Mouse (Mus musculus) myocyte (in vitro differentiated cells): ENCODE measurements around the gene BC025920. TPM values are rescaled to one million over a fixed set of nuclear protein-coding genes. Genes with fewer than 3 reads are reported as not detected.

ENCODE experiments used
- H3K27me3 ChIP-seq: one replicate; pipeline ENCODE4 v1.6.1; 2011; ENCODE audit not compliant: control insufficient read depth, insufficient read depth, insufficient read length
- H3K36me3 ChIP-seq: one replicate; pipeline ENCODE4 v1.6.1; 2011; ENCODE audit not compliant: control insufficient read depth, insufficient read depth
- H3K4me2 ChIP-seq: one replicate; pipeline ENCODE4 v1.6.1; 2011; ENCODE audit warnings: low read depth, control low read depth
- H3K4me3 ChIP-seq: one replicate; pipeline ENCODE4 v1.5.1; 2011; ENCODE audit warnings: mild to moderate bottlenecking, control low read depth, moderate library complexity
- H3K79me2 ChIP-seq: one replicate; pipeline ENCODE4 v1.6.1; 2011; ENCODE audit not compliant: control insufficient read depth, insufficient read depth
- H3ac ChIP-seq: one replicate; pipeline ENCODE4 v1.6.1; 2011; ENCODE audit not compliant: control insufficient read depth, insufficient read length
- CEBPB ChIP-seq: IDR thresholded peaks from 2 replicates; pipeline ENCODE4 v1.6.1; 2011; ENCODE audit warnings: mild to moderate bottlenecking, moderate library complexity; ENCODE audit not compliant: poor library complexity, insufficient read depth, severe bottlenecking
- E2F4 ChIP-seq: IDR thresholded peaks from one replicate; pipeline ENCODE4 v1.6.1; 2011; ENCODE audit warnings: mild to moderate bottlenecking, control low read depth, moderate library complexity; ENCODE audit not compliant: insufficient read depth
- MAX ChIP-seq: IDR thresholded peaks from one replicate; pipeline ENCODE4 v1.6.1; 2011; ENCODE audit warnings: low read depth, mild to moderate bottlenecking, control low read depth
- MYOD1 ChIP-seq, 3 experiments: IDR thresholded peaks; one replicate each; pipeline ENCODE4 v1.6.1; 2011; ENCODE audit warnings: control low read depth in 2 of 3, low read depth in 2 of 3, mild to moderate bottlenecking in 2 of 3, moderate library complexity in 1 of 3; ENCODE audit not compliant: insufficient read length in 2 of 3, control insufficient read depth in 1 of 3
- MYOG ChIP-seq, 3 experiments: IDR thresholded peaks; one replicate each; pipeline ENCODE4 v1.6.1; 2011; ENCODE audit warnings: control low read depth in 2 of 3, low read depth in 2 of 3, mild to moderate bottlenecking in 2 of 3; ENCODE audit not compliant: insufficient read length in 2 of 3, control insufficient read depth in 1 of 3, insufficient read depth in 1 of 3
- POLR2A ChIP-seq: IDR thresholded peaks from one replicate; pipeline ENCODE4 v1.6.1; 2011; ENCODE audit warnings: low read depth, mild to moderate bottlenecking, control low read depth, moderate library complexity; ENCODE audit not compliant: insufficient read length
- POLR2AphosphoS2 ChIP-seq: IDR thresholded peaks from one replicate; pipeline ENCODE4 v1.6.1; 2011; ENCODE audit warnings: low read depth, control low read depth; ENCODE audit not compliant: insufficient read length
- REST ChIP-seq: IDR thresholded peaks from one replicate; pipeline ENCODE4 v1.6.1; 2011; ENCODE audit warnings: mild to moderate bottlenecking, control low read depth, moderate library complexity; ENCODE audit not compliant: insufficient read depth, insufficient read length
- SRF ChIP-seq: IDR thresholded peaks from one replicate; pipeline ENCODE4 v1.6.1; 2011; ENCODE audit warnings: low read depth; ENCODE audit not compliant: control insufficient read depth, insufficient read length
- TCF12 ChIP-seq: IDR thresholded peaks from one replicate; pipeline ENCODE4 v1.6.1; 2011; ENCODE audit warnings: mild to moderate bottlenecking, control low read depth; ENCODE audit not compliant: poor library complexity, insufficient read depth, severe bottlenecking
- TCF3 ChIP-seq: IDR thresholded peaks from one replicate; pipeline ENCODE4 v1.6.1; 2011; ENCODE audit warnings: low read depth, control low read depth; ENCODE audit not compliant: insufficient read length
- USF1 ChIP-seq: IDR thresholded peaks from one replicate; pipeline ENCODE4 v1.6.1; 2011; ENCODE audit warnings: low read depth, mild to moderate bottlenecking, control low read depth, moderate library complexity
- polyA plus RNA-seq: library from polyadenylated mRNA; unstranded; fragments of >200 nt; fragmentation: generic; extraction: Trizol; gene quantifications from one replicate; pipeline ENCODE4 v1.2.1, GENCODE M21; 2012; ENCODE audit warnings: missing spikeins

The BC025920 gene
- polyA plus RNA-seq, 1 experiment, result 0.78 TPM

GRCm38 (mm10) chr10:81570238-81570800, 35.8 kb upstream of the BC025920 start:
- TF ChIP-seq TCF12 (no peak), E2F4 (no peak), USF1 (no peak), POLR2A (no peak), MYOG (IDR thresholded peaks at IDR 0.05; ENCODE audit: control insufficient read depth in 1 of 3, insufficient read depth in 1 of 3, insufficient read length in 2 of 3, low read depth in 2 of 3) (no peak)
- Histone ChIP-seq H3K27me3 (no peaks in the 10 kb centered on the region), H3K4me2 (peak overlapping the region; percentile 100), H3ac (no peak overlapping the region), H3K79me2 (no peaks in the 10 kb centered on the region), H3K4me3 (peak overlapping the region; percentile 32), H3K36me3 (peaks cover 3% of the 10 kb centered on the region)

- TF ChIP-seq SRF (no peak), MYOG (IDR thresholded peaks at IDR 0.05; ENCODE audit: control insufficient read depth in 1 of 3, insufficient read depth in 1 of 3, insufficient read length in 2 of 3, low read depth in 2 of 3) (peak in 2 of 3 experiments; percentile 15 to 72), TCF3 (peak; percentile 92), TCF12 (no peak), E2F4 (no peak), POLR2AphosphoS2 (peak; percentile 43), MYOD1 (IDR thresholded peaks at IDR 0.05; ENCODE audit: control insufficient read depth in 1 of 3, insufficient read length in 2 of 3, low read depth in 2 of 3) (peak; percentile 51 to 97 (median 94)), POLR2A (peak; percentile 52)
- H3K36me3 ChIP-seq, result peaks cover 3% of the 10 kb centered on the region
Observed at GRCm38 (mm10) chr10:81570831-81571500, 35.1 kb upstream of the BC025920 start.

GRCm38 (mm10) chr10:81571501-81571876, 34.6 kb upstream of the BC025920 start:
- no peaks in the 10 kb centered on the region for H3K36me3 ChIP-seq
- TF ChIP-seq TCF3 (peak; percentile 65), SRF (no peak), TCF12 (no peak), MYOG (IDR thresholded peaks at IDR 0.05; ENCODE audit: control insufficient read depth in 1 of 3, insufficient read depth in 1 of 3, insufficient read length in 2 of 3, low read depth in 2 of 3) (no peak)
- no peaks in the 10 kb centered on the region for H3K79me2 ChIP-seq
- H3K4me2 ChIP-seq, result peak overlapping the region; percentile 100
- no peaks in the 10 kb centered on the region for H3K27me3 ChIP-seq
- no peak overlapping the region for H3ac ChIP-seq
- H3K4me3 ChIP-seq, result peak overlapping the region; percentile 32

More at GRCm38 (mm10) chr10:81570831-81571500, 35.1 kb upstream of the BC025920 start:
- Histone ChIP-seq H3K27me3 (no peaks in the 10 kb centered on the region), H3ac (no peak overlapping the region), H3K79me2 (no peaks in the 10 kb centered on the region), H3K4me3 (peak overlapping the region; percentile 32), H3K4me2 (peak overlapping the region; percentile 100)

- Histone ChIP-seq H3K36me3 (no peaks in the 10 kb centered on the region), H3ac (no peak overlapping the region), H3K4me2 (peak overlapping the region; percentile 100), H3K79me2 (no peaks in the 10 kb centered on the region), H3K27me3 (no peaks in the 10 kb centered on the region), H3K4me3 (peak overlapping the region; percentile 32)
- no peak for TF ChIP-seq CEBPB
- no peak for TF ChIP-seq POLR2AphosphoS2
- no peak for TF ChIP-seq SRF
- no peak for TF ChIP-seq MYOG (IDR thresholded peaks at IDR 0.05; ENCODE audit: control insufficient read depth in 1 of 3, insufficient read depth in 1 of 3, insufficient read length in 2 of 3, low read depth in 2 of 3)
- no peak for TF ChIP-seq TCF12
- no peak for TF ChIP-seq TCF3
- no peak for TF ChIP-seq USF1
- TF ChIP-seq POLR2A, result no peak
- TF ChIP-seq REST, result no peak
- TF ChIP-seq MYOD1 (IDR thresholded peaks at IDR 0.05; ENCODE audit: control insufficient read depth in 1 of 3, insufficient read length in 2 of 3, low read depth in 2 of 3), result no peak
- TF ChIP-seq MAX, result no peak
- no peak for TF ChIP-seq E2F4
Observed at GRCm38 (mm10) chr10:81572133-81572671, 33.9 kb upstream of the BC025920 start.

- no peaks in the 10 kb centered on the region for H3K79me2 ChIP-seq
- no peak overlapping the region for H3K4me3 ChIP-seq
- no peak for TF ChIP-seq E2F4
- TF ChIP-seq MAX, result no peak
- no peak for TF ChIP-seq USF1
- no peak for TF ChIP-seq TCF12
- TF ChIP-seq SRF, result no peak
- no peak for TF ChIP-seq POLR2AphosphoS2
- no peak for TF ChIP-seq REST
- TF ChIP-seq MYOD1 (IDR thresholded peaks at IDR 0.05; ENCODE audit: control insufficient read depth in 1 of 3, insufficient read length in 2 of 3, low read depth in 2 of 3), result no peak
- H3K27me3 ChIP-seq, result no peaks in the 10 kb centered on the region
- no peaks in the 10 kb centered on the region for H3K36me3 ChIP-seq
- no peak overlapping the region for H3K4me2 ChIP-seq
- H3ac ChIP-seq, result no peak overlapping the region
Observed at GRCm38 (mm10) chr10:81572975-81573374, 33.1 kb upstream of the BC025920 start.
